Mouse (Mus musculus): Measurements from ENCODE around the gene Pfdn5. TPM values are rescaled to one million over a fixed set of nuclear protein-coding genes. Genes with fewer than 3 reads are reported as not detected.

Pfdn5 gene
- polyA plus RNA-seq, 1 experiment, result 476 TPM

- Histone ChIP-seq H3K36me3 (ENCODE audit: control insufficient read depth, insufficient read depth) (no peaks in the 10 kb centered on the region), H3ac (ENCODE audit: control insufficient read depth, insufficient read length) (peak overlapping the region; percentile 32), H3K4me2 (ENCODE audit: low read depth) (peak overlapping the region; percentile 96), H3K27me3 (ENCODE audit: control insufficient read depth, insufficient read depth, insufficient read length) (no peaks in the 10 kb centered on the region), H3K4me3 (peak overlapping the region; percentile 69), H3K79me2 (ENCODE audit: control insufficient read depth, insufficient read depth) (peaks cover 16% of the 10 kb centered on the region)
- no peak for TF ChIP-seq POLR2A (IDR thresholded peaks at IDR 0.05; ENCODE audit: insufficient read length, low read depth)
- TF ChIP-seq CEBPB (IDR thresholded peaks at IDR 0.05; ENCODE audit: insufficient read depth, poor library complexity, severe bottlenecking), result no peak
- no peak for TF ChIP-seq USF1 (IDR thresholded peaks at IDR 0.05; ENCODE audit: low read depth)
- no peak for TF ChIP-seq POLR2AphosphoS2 (IDR thresholded peaks at IDR 0.05; ENCODE audit: insufficient read length, low read depth)
- no peak for TF ChIP-seq MYOD1 (IDR thresholded peaks at IDR 0.05; ENCODE audit: control insufficient read depth in 1 of 3, insufficient read length in 2 of 3, low read depth in 2 of 3)
- no peak for TF ChIP-seq MYOG (IDR thresholded peaks at IDR 0.05; ENCODE audit: control insufficient read depth in 1 of 3, insufficient read depth in 1 of 3, insufficient read length in 2 of 3, low read depth in 2 of 3)
- no peak for TF ChIP-seq MAX (IDR thresholded peaks at IDR 0.05; ENCODE audit: low read depth)
- TF ChIP-seq TCF12 (IDR thresholded peaks at IDR 0.05; ENCODE audit: insufficient read depth, poor library complexity, severe bottlenecking), result no peak
- no peak for TF ChIP-seq TCF3 (IDR thresholded peaks at IDR 0.05; ENCODE audit: insufficient read length, low read depth)
- no peak for TF ChIP-seq SRF (IDR thresholded peaks at IDR 0.05; ENCODE audit: control insufficient read depth, insufficient read length, low read depth)
- TF ChIP-seq REST (IDR thresholded peaks at IDR 0.05; ENCODE audit: insufficient read depth, insufficient read length), result no peak
- no peak for TF ChIP-seq E2F4 (IDR thresholded peaks at IDR 0.05; ENCODE audit: insufficient read depth)
Measured at GRCm38 (mm10) chr15:102280623-102281022, 45.3 kb upstream of the Pfdn5 start.

- H3K36me3 ChIP-seq (ENCODE audit: control insufficient read depth, insufficient read depth), result no peaks in the 10 kb centered on the region
- no peak overlapping the region for H3K4me2 ChIP-seq (ENCODE audit: low read depth)
- no peak for TF ChIP-seq REST (IDR thresholded peaks at IDR 0.05; ENCODE audit: insufficient read depth, insufficient read length)
- TF ChIP-seq MAX (IDR thresholded peaks at IDR 0.05; ENCODE audit: low read depth), result no peak
- no peak for TF ChIP-seq POLR2AphosphoS2 (IDR thresholded peaks at IDR 0.05; ENCODE audit: insufficient read length, low read depth)
- no peak for TF ChIP-seq SRF (IDR thresholded peaks at IDR 0.05; ENCODE audit: control insufficient read depth, insufficient read length, low read depth)
- no peak for TF ChIP-seq USF1 (IDR thresholded peaks at IDR 0.05; ENCODE audit: low read depth)
- TF ChIP-seq CEBPB (IDR thresholded peaks at IDR 0.05; ENCODE audit: insufficient read depth, poor library complexity, severe bottlenecking), result no peak
- no peak for TF ChIP-seq TCF3 (IDR thresholded peaks at IDR 0.05; ENCODE audit: insufficient read length, low read depth)
- TF ChIP-seq MYOD1 (IDR thresholded peaks at IDR 0.05; ENCODE audit: control insufficient read depth in 1 of 3, insufficient read length in 2 of 3, low read depth in 2 of 3), result no peak
- no peak for TF ChIP-seq TCF12 (IDR thresholded peaks at IDR 0.05; ENCODE audit: insufficient read depth, poor library complexity, severe bottlenecking)
- no peak for TF ChIP-seq E2F4 (IDR thresholded peaks at IDR 0.05; ENCODE audit: insufficient read depth)
- H3K4me3 ChIP-seq, result no peak overlapping the region
- H3K79me2 ChIP-seq (ENCODE audit: control insufficient read depth, insufficient read depth), result peaks cover 16% of the 10 kb centered on the region
- no peak overlapping the region for H3ac ChIP-seq (ENCODE audit: control insufficient read depth, insufficient read length)
- H3K27me3 ChIP-seq (ENCODE audit: control insufficient read depth, insufficient read depth, insufficient read length), result no peaks in the 10 kb centered on the region
Measured at GRCm38 (mm10) chr15:102282463-102283292, 43.2 kb upstream of the Pfdn5 start.

- no peak overlapping the region for H3K4me3 ChIP-seq
- no peak for TF ChIP-seq USF1 (IDR thresholded peaks at IDR 0.05; ENCODE audit: low read depth)
- TF ChIP-seq POLR2A (IDR thresholded peaks at IDR 0.05; ENCODE audit: insufficient read length, low read depth), result no peak
- no peak for TF ChIP-seq MAX (IDR thresholded peaks at IDR 0.05; ENCODE audit: low read depth)
- TF ChIP-seq SRF (IDR thresholded peaks at IDR 0.05; ENCODE audit: control insufficient read depth, insufficient read length, low read depth), result no peak
- no peak for TF ChIP-seq POLR2AphosphoS2 (IDR thresholded peaks at IDR 0.05; ENCODE audit: insufficient read length, low read depth)
- no peak for TF ChIP-seq REST (IDR thresholded peaks at IDR 0.05; ENCODE audit: insufficient read depth, insufficient read length)
- no peak for TF ChIP-seq TCF3 (IDR thresholded peaks at IDR 0.05; ENCODE audit: insufficient read length, low read depth)
- TF ChIP-seq MYOG (IDR thresholded peaks at IDR 0.05; ENCODE audit: control insufficient read depth in 1 of 3, insufficient read depth in 1 of 3, insufficient read length in 2 of 3, low read depth in 2 of 3), result no peak
- TF ChIP-seq TCF12 (IDR thresholded peaks at IDR 0.05; ENCODE audit: insufficient read depth, poor library complexity, severe bottlenecking), result no peak
- TF ChIP-seq MYOD1 (IDR thresholded peaks at IDR 0.05; ENCODE audit: control insufficient read depth in 1 of 3, insufficient read length in 2 of 3, low read depth in 2 of 3), result no peak
- no peak for TF ChIP-seq CEBPB (IDR thresholded peaks at IDR 0.05; ENCODE audit: insufficient read depth, poor library complexity, severe bottlenecking)
- no peak for TF ChIP-seq E2F4 (IDR thresholded peaks at IDR 0.05; ENCODE audit: insufficient read depth)
- H3K4me2 ChIP-seq (ENCODE audit: low read depth), result no peak overlapping the region
- no peak overlapping the region for H3ac ChIP-seq (ENCODE audit: control insufficient read depth, insufficient read length)
- H3K27me3 ChIP-seq (ENCODE audit: control insufficient read depth, insufficient read depth, insufficient read length), result no peaks in the 10 kb centered on the region
- no peaks in the 10 kb centered on the region for H3K36me3 ChIP-seq (ENCODE audit: control insufficient read depth, insufficient read depth)
- peaks cover 16% of the 10 kb centered on the region for H3K79me2 ChIP-seq (ENCODE audit: control insufficient read depth, insufficient read depth)
Measured at GRCm38 (mm10) chr15:102283648-102284047, 42.3 kb upstream of the Pfdn5 start.

DNA sequence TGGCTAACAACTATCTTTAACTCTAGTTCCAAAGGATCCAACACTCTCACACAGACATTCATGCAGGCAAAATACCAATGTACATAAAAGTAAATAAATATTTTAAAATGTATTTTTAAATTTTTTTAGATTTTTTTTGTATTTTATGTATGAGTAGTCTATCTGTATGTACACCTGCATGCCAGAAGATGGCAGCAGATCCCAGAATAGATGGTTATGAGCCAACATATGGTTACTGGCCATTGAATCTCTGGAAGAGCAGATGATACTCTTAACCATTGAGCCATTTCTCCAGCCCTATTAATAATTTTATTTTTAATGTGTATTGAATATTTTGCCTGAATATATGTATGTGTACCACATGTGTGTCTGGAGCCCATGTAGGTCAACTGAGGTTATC, 38.5 kb upstream of the Pfdn5 start:
- H3K79me2 ChIP-seq (ENCODE audit: control insufficient read depth, insufficient read depth), result no peaks in the 10 kb centered on the region
- no peaks in the 10 kb centered on the region for H3K27me3 ChIP-seq (ENCODE audit: control insufficient read depth, insufficient read depth, insufficient read length)
- H3ac ChIP-seq (ENCODE audit: control insufficient read depth, insufficient read length), result no peak overlapping the region
- H3K4me3 ChIP-seq, result no peak overlapping the region
- H3K36me3 ChIP-seq (ENCODE audit: control insufficient read depth, insufficient read depth), result no peaks in the 10 kb centered on the region
- TF ChIP-seq MYOG (IDR thresholded peaks at IDR 0.05; ENCODE audit: control insufficient read depth in 1 of 3, insufficient read depth in 1 of 3, insufficient read length in 2 of 3, low read depth in 2 of 3), result no peak
- no peak for TF ChIP-seq MAX (IDR thresholded peaks at IDR 0.05; ENCODE audit: low read depth)
- TF ChIP-seq TCF12 (IDR thresholded peaks at IDR 0.05; ENCODE audit: insufficient read depth, poor library complexity, severe bottlenecking), result no peak
- no peak for TF ChIP-seq E2F4 (IDR thresholded peaks at IDR 0.05; ENCODE audit: insufficient read depth)
- TF ChIP-seq MYOD1 (IDR thresholded peaks at IDR 0.05; ENCODE audit: control insufficient read depth in 1 of 3, insufficient read length in 2 of 3, low read depth in 2 of 3), result no peak
- no peak for TF ChIP-seq POLR2A (IDR thresholded peaks at IDR 0.05; ENCODE audit: insufficient read length, low read depth)
- TF ChIP-seq POLR2AphosphoS2 (IDR thresholded peaks at IDR 0.05; ENCODE audit: insufficient read length, low read depth), result no peak
- no peak for TF ChIP-seq CEBPB (IDR thresholded peaks at IDR 0.05; ENCODE audit: insufficient read depth, poor library complexity, severe bottlenecking)
- no peak for TF ChIP-seq REST (IDR thresholded peaks at IDR 0.05; ENCODE audit: insufficient read depth, insufficient read length)
- no peak for TF ChIP-seq TCF3 (IDR thresholded peaks at IDR 0.05; ENCODE audit: insufficient read length, low read depth)
- TF ChIP-seq SRF (IDR thresholded peaks at IDR 0.05; ENCODE audit: control insufficient read depth, insufficient read length, low read depth), result no peak
- no peak for TF ChIP-seq USF1 (IDR thresholded peaks at IDR 0.05; ENCODE audit: low read depth)
- no peak overlapping the region for H3K4me2 ChIP-seq (ENCODE audit: low read depth)

Measured in myocyte (in vitro differentiated cells).